Mouse (Mus musculus): Measurements from ENCODE around the gene Serinc4.

The Serinc4 gene

GRCm38 (mm10) chr2:121396624-121397023, 60.0 kb downstream of the Serinc4 start:
- DNase-seq (ENCODE audit: low spot score) = peak; percentile 81
